Mouse (Mus musculus): Measurements from ENCODE around the gene Tmem270. TPM values are rescaled to one million over a fixed set of nuclear protein-coding genes. Genes with fewer than 3 reads are reported as not detected.

Tmem270 gene
- total and polyA plus RNA-seq, 3 experiments, result not detected

DNA sequence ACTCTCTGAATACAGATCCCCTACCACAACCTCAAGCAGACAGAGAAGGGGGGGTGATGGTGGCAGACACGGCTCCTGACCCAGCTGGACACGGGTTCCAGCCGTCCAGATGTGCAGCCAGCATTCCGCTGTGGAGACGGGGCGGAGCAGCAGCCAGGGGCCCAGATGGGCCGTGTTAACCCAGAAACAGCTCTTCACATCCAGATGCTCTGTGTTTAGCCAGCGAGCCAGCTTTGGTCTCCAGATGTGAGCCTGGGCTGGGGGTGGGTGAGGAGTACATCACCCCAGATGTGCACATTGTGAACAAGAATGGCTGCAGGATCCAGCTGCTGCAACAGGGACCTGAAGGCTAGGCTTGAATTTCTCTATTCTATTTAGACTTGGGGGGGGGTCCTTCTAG is 11.2 kb downstream of the Tmem270 start:
- H3K4me1 ChIP-seq (ENCODE audit: control insufficient read depth in 1 of 2, insufficient read depth in 2 of 2, low read length in 2 of 2), result no peaks in the 10 kb centered on the region
- no peaks in the 10 kb centered on the region for H3K9me3 ChIP-seq (replicated peaks; ENCODE audit: insufficient read depth, low read length)
- no peaks in the 10 kb centered on the region for H3K79me2 ChIP-seq (ENCODE audit: control insufficient read depth, insufficient read depth, low read length, poor library complexity)
- no peaks in the 10 kb centered on the region for H3K36me3 ChIP-seq (ENCODE audit: control insufficient read depth in 1 of 2, insufficient read depth in 2 of 2, low read length in 2 of 2)
- peaks cover 2 to 7% of the 10 kb centered on the region in 2 experiments; a peak in 3 of 4 replicates for H3K27me3 ChIP-seq (ENCODE audit: control insufficient read depth in 1 of 2, insufficient read depth in 2 of 2, low read length in 2 of 2)
- no peak overlapping the region for H3K4me3 ChIP-seq (ENCODE audit: control insufficient read depth in 1 of 2, insufficient read depth in 1 of 2, low read depth in 2 of 2, low read length in 2 of 2)
- no peak overlapping the region for H3K27ac ChIP-seq (ENCODE audit: control insufficient read depth, low read depth, low read length)
- no peak for DNase-seq (ENCODE audit: low read depth, low spot score)
- H3K9ac ChIP-seq (ENCODE audit: control insufficient read depth, low read depth, low read length, poor library complexity, severe bottlenecking), result no peak overlapping the region
- TF ChIP-seq E2F4 (IDR thresholded peaks at IDR 0.05; ENCODE audit: borderline replicate concordance, low read depth, low read length), result no peak
- TF ChIP-seq SIN3A (IDR thresholded peaks at IDR 0.05; ENCODE audit: low read length), result no peak
- TF ChIP-seq MXI1 (IDR thresholded peaks at IDR 0.05; ENCODE audit: low read depth, low read length), result no peak
- TF ChIP-seq USF2 (IDR thresholded peaks at IDR 0.05; ENCODE audit: borderline replicate concordance in 1 of 2, insufficient read depth in 1 of 2, low read depth in 1 of 2, low read length in 2 of 2), result no peak
- no peak for TF ChIP-seq UBTF (IDR thresholded peaks at IDR 0.05; ENCODE audit: borderline replicate concordance, insufficient read depth, low read depth, low read length)
- no peak for TF ChIP-seq ZC3H11A (IDR thresholded peaks at IDR 0.05; ENCODE audit: low read depth, low read length)
- no peak for TF ChIP-seq KAT2A (conservative IDR thresholded peaks at IDR 0.05; ENCODE audit: low read depth, low read length)
- no peak for TF ChIP-seq ETS1 (IDR thresholded peaks at IDR 0.05; ENCODE audit: low read depth, low read length)
- no peak for TF ChIP-seq ZKSCAN1 (IDR thresholded peaks at IDR 0.05; ENCODE audit: low read depth, low read length)
- no peak for TF ChIP-seq MEF2A (IDR thresholded peaks at IDR 0.05; ENCODE audit: extremely low read depth, insufficient replicate concordance, low read depth, low read length, poor library complexity, severe bottlenecking)

DNA sequence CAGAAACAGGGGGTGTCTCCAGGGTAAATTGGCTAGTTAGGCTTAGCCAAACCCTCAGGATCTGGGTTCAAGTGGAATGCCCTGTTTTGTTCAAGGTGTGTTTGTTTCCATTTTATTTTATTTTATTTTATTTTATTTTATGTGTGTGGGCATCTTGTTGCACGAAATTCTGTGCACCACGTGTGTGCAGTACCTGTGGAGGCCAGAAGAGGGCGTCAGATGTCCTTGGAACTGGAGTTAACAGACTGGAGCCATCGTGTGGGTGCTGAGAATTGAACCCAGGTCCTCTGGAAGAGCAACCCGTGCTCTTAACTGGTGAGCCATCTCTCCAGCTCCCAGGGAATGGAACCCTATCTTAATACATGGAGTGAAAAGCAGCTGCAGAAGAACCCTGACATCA is 13.8 kb downstream of the Tmem270 start:
- Histone ChIP-seq H3K79me2 (ENCODE audit: control insufficient read depth, insufficient read depth, low read length, poor library complexity) (no peaks in the 10 kb centered on the region), H3K27ac (ENCODE audit: control insufficient read depth, low read depth, low read length) (no peak overlapping the region), H3K9ac (ENCODE audit: control insufficient read depth, low read depth, low read length, poor library complexity, severe bottlenecking) (no peak overlapping the region), H3K4me1 (ENCODE audit: control insufficient read depth in 1 of 2, insufficient read depth in 2 of 2, low read length in 2 of 2) (no peaks in the 10 kb centered on the region), H3K27me3 (ENCODE audit: control insufficient read depth in 1 of 2, insufficient read depth in 2 of 2, low read length in 2 of 2) (peaks cover 3% of the 10 kb centered on the region in 2 experiments), H3K9me3 (replicated peaks; ENCODE audit: insufficient read depth, low read length) (no peaks in the 10 kb centered on the region), H3K36me3 (ENCODE audit: control insufficient read depth in 1 of 2, insufficient read depth in 2 of 2, low read length in 2 of 2) (no peaks in the 10 kb centered on the region), H3K4me3 (ENCODE audit: control insufficient read depth in 1 of 2, insufficient read depth in 1 of 2, low read depth in 2 of 2, low read length in 2 of 2) (no peak overlapping the region)
- no peak for DNase-seq (ENCODE audit: low read depth, low spot score)
- TF ChIP-seq USF1 (IDR thresholded peaks at IDR 0.05; ENCODE audit: low read depth, low read length) (no peak), ZMIZ1 (IDR thresholded peaks at IDR 0.05; ENCODE audit: low read depth, low read length) (no peak), CTCF (IDR thresholded peaks at IDR 0.05 in 2 of 3, conservative IDR thresholded peaks at IDR 0.05 in 1 of 3; ENCODE audit: control insufficient read depth in 1 of 3, insufficient read depth in 1 of 3, low read depth in 2 of 3, low read length in 3 of 3, poor library complexity in 1 of 3, severe bottlenecking in 1 of 3) (peak in 1 of 3 experiments; percentile 30; a peak in 3 of 6 replicates)

DNA sequence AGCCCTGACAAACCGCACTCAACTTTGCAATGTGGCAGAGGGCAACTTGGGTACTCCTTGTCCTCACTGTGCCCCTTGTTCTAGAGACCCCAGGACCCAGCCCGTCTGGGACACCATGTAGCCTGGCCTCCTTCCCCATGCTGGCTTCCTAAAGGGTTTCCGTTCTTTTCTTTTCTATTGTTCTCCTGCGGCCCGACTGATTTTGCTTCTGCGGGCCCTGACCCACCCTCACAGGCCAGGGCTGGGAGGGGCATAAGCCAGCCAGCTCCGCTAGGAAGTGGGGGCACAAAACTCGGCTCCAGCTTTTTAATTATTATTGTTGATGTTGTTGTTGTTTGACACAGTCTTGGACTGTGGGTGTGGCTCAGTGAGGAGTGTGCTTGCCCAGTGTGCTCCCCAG is 15.0 kb downstream of the Tmem270 start:
- TF ChIP-seq JUND (IDR thresholded peaks at IDR 0.05; ENCODE audit: low read depth, low read length) (no peak), MEF2A (IDR thresholded peaks at IDR 0.05; ENCODE audit: extremely low read depth, insufficient replicate concordance, low read depth, low read length, poor library complexity, severe bottlenecking) (no peak), NRF1 (IDR thresholded peaks at IDR 0.05; ENCODE audit: insufficient read depth, low read depth, low read length, poor library complexity, severe bottlenecking) (no peak), USF2 (IDR thresholded peaks at IDR 0.05; ENCODE audit: borderline replicate concordance in 1 of 2, insufficient read depth in 1 of 2, low read depth in 1 of 2, low read length in 2 of 2) (no peak), UBTF (IDR thresholded peaks at IDR 0.05; ENCODE audit: borderline replicate concordance, insufficient read depth, low read depth, low read length) (no peak), RAD21 (IDR thresholded peaks at IDR 0.05; ENCODE audit: low read depth, low read length) (no peak), NELFE (IDR thresholded peaks at IDR 0.05; ENCODE audit: low read depth, low read length) (no peak), ZC3H11A (IDR thresholded peaks at IDR 0.05; ENCODE audit: low read depth, low read length) (no peak), TCF12 (IDR thresholded peaks at IDR 0.05; ENCODE audit: low read depth, low read length) (no peak), ZMIZ1 (IDR thresholded peaks at IDR 0.05; ENCODE audit: low read depth, low read length) (no peak), GABPA (IDR thresholded peaks at IDR 0.05; ENCODE audit: low read depth, low read length) (no peak), MAZ (IDR thresholded peaks at IDR 0.05; ENCODE audit: low read depth, low read length) (no peak), CHD1 (IDR thresholded peaks at IDR 0.05; ENCODE audit: low read depth, low read length) (no peak), BHLHE40 (IDR thresholded peaks at IDR 0.05; ENCODE audit: borderline replicate concordance, low read depth, low read length) (no peak), TBP (IDR thresholded peaks at IDR 0.05; ENCODE audit: low read depth, low read length) (no peak), POLR2A (IDR thresholded peaks at IDR 0.05; ENCODE audit: control insufficient read depth in 1 of 2, insufficient read depth in 1 of 2, low read depth in 1 of 2, low read length in 2 of 2, poor library complexity in 1 of 2) (no peak)
- Histone ChIP-seq H3K4me3 (ENCODE audit: control insufficient read depth in 1 of 2, insufficient read depth in 1 of 2, low read depth in 2 of 2, low read length in 2 of 2) (no peak overlapping the region), H3K79me2 (ENCODE audit: control insufficient read depth, insufficient read depth, low read length, poor library complexity) (no peaks in the 10 kb centered on the region), H3K27me3 (ENCODE audit: control insufficient read depth in 1 of 2, insufficient read depth in 2 of 2, low read length in 2 of 2) (peaks cover 5% of the 10 kb centered on the region in 2 experiments), H3K9ac (ENCODE audit: control insufficient read depth, low read depth, low read length, poor library complexity, severe bottlenecking) (no peak overlapping the region), H3K9me3 (replicated peaks; ENCODE audit: insufficient read depth, low read length) (no peaks in the 10 kb centered on the region), H3K36me3 (ENCODE audit: control insufficient read depth in 1 of 2, insufficient read depth in 2 of 2, low read length in 2 of 2) (no peaks in the 10 kb centered on the region), H3K27ac (ENCODE audit: control insufficient read depth, low read depth, low read length) (no peak overlapping the region), H3K4me1 (ENCODE audit: control insufficient read depth in 1 of 2, insufficient read depth in 2 of 2, low read length in 2 of 2) (no peaks in the 10 kb centered on the region)
- no peak for DNase-seq (ENCODE audit: low read depth, low spot score)

All from MEL (cell line).